Mouse (Mus musculus) limb, embryonic 10.5 days (tissue): ENCODE measurements around the gene 2410002F23Rik. TPM values are rescaled to one million over a fixed set of nuclear protein-coding genes. Genes with fewer than 3 reads are reported as not detected.

Source experiments
- polyA plus RNA-seq: library from polyadenylated mRNA; unstranded; fragments of >200 nt; fragmentation: Nextera tagmentation; extraction: Ambion mirVana; gene quantifications from 2 replicates; pipeline ENCODE4 v1.2.1, GENCODE M21; 2016

The 2410002F23Rik gene
- polyA plus RNA-seq, 1 experiment from 2014 or later = 220 TPM

Other genes with a start within 250 kb of the 2410002F23Rik start
- gene Klk1b26, start 234.6 kb upstream of the 2410002F23Rik start, polyA plus RNA-seq = not detected in 2 replicates
- not detected in 2 replicates for gene Klk1b27, start 194.4 kb upstream of the 2410002F23Rik start, polyA plus RNA-seq
- gene Klk1b21, start 144.4 kb upstream of the 2410002F23Rik start, polyA plus RNA-seq = not detected in 2 replicates
- not detected in 2 replicates for gene Klk1b22, start 134.0 kb upstream of the 2410002F23Rik start, polyA plus RNA-seq
- not detected in 2 replicates for gene Klk1b16, start 110.0 kb upstream of the 2410002F23Rik start, polyA plus RNA-seq
- gene Klk1b24, start 58.5 kb upstream of the 2410002F23Rik start, polyA plus RNA-seq = not detected in 2 replicates
- not detected in 2 replicates for gene Klk1b3, start 48.5 kb upstream of the 2410002F23Rik start, polyA plus RNA-seq
- gene Klk1b4, start 39.3 kb upstream of the 2410002F23Rik start, polyA plus RNA-seq = not detected in 2 replicates
- gene Klk1b5, start 30.8 kb upstream of the 2410002F23Rik start, polyA plus RNA-seq = not detected in 2 replicates
- gene Klk1, start 21.4 kb upstream of the 2410002F23Rik start, polyA plus RNA-seq = not detected in 2 replicates
- gene Gm36864, start 10.5 kb upstream of the 2410002F23Rik start, polyA plus RNA-seq = not detected in 2 replicates
- 0.88 and 1.1 TPM in 2 replicates for gene 1700028J19Rik, start within 50 bp of the 2410002F23Rik start, polyA plus RNA-seq
- gene Acp4, start 10.7 kb downstream of the 2410002F23Rik start, polyA plus RNA-seq = 0.15 and 0.18 TPM in 2 replicates
- not detected in 2 replicates for gene Gm15517, start 14.7 kb downstream of the 2410002F23Rik start, polyA plus RNA-seq
- 1.1 and 1.7 TPM in 2 replicates for gene Clec11a, start 60.2 kb downstream of the 2410002F23Rik start, polyA plus RNA-seq
- 0.31 and 0.40 TPM in 2 replicates for gene Shank1, start 63.5 kb downstream of the 2410002F23Rik start, polyA plus RNA-seq
- 1.1 and 1.9 TPM in 2 replicates for gene Syt3, start 137.4 kb downstream of the 2410002F23Rik start, polyA plus RNA-seq
- gene 1700008O03Rik, start 139.1 kb downstream of the 2410002F23Rik start, polyA plus RNA-seq = 0.50 and 0.68 TPM in 2 replicates
- gene Lrrc4b, start 182.3 kb downstream of the 2410002F23Rik start, polyA plus RNA-seq = 0.06 and 0.21 TPM in 2 replicates
- not detected in 2 replicates for gene Aspdh, start 218.7 kb downstream of the 2410002F23Rik start, polyA plus RNA-seq
- gene Josd2, start 221.3 kb downstream of the 2410002F23Rik start, polyA plus RNA-seq = 72.6 and 73.3 TPM in 2 replicates
- 78.6 and 91.4 TPM in 2 replicates for gene Emc10, start 249.8 kb downstream of the 2410002F23Rik start, polyA plus RNA-seq
- gene Fam71e1, start 249.9 kb downstream of the 2410002F23Rik start, polyA plus RNA-seq = 10.6 and 16.5 TPM in 2 replicates